Mouse (Mus musculus): ENCODE measurements around the gene Wdr77.
"Not testable (repeated sequence)": the region's sequence is repeated elsewhere in the genome, so short reads cannot be mapped to it uniquely, and the experiment has no call there.

The Wdr77 gene

GRCm38 (mm10) chr3:105958974-105959580 lies at the start of gene Wdr77:
Gene Wdr77 (plus strand): TSS chr3:105959369.
- peak; percentile 92 to 93 for DNase-seq

DNA sequence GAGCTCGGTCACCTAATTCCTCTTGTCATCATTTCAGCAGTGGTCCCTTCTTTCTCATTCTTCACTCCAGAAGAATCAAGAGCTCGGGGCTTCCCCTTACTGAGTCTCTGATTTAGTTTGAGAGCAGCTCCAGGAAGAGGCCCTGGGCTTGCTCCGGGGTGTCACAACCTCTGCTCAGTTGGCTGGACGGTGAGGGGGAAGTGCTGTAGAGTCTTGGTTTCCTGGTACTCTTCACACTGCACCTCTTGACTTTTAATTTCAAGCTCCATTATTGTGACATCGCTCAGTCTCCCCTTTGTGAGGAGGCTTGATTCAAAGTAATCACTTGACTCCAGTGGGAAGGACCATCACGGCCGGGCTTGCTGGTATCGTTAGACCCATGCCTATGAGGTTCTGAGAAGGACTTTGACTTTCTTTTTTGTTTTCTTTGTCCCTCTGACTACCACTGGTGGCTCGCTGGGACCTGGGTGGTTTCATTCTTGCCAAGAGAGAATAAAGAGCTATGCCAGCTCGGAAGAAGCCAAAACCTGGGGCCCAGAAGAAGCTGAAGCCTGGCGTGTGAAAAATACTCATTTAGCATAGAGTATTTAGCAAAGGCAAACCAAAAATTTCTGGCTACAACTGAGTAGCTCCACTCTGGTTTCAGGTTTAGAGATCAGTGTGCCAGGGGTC lies 48.5 kb upstream of the Wdr77 start:
- DNase-seq = no peak

DNA sequence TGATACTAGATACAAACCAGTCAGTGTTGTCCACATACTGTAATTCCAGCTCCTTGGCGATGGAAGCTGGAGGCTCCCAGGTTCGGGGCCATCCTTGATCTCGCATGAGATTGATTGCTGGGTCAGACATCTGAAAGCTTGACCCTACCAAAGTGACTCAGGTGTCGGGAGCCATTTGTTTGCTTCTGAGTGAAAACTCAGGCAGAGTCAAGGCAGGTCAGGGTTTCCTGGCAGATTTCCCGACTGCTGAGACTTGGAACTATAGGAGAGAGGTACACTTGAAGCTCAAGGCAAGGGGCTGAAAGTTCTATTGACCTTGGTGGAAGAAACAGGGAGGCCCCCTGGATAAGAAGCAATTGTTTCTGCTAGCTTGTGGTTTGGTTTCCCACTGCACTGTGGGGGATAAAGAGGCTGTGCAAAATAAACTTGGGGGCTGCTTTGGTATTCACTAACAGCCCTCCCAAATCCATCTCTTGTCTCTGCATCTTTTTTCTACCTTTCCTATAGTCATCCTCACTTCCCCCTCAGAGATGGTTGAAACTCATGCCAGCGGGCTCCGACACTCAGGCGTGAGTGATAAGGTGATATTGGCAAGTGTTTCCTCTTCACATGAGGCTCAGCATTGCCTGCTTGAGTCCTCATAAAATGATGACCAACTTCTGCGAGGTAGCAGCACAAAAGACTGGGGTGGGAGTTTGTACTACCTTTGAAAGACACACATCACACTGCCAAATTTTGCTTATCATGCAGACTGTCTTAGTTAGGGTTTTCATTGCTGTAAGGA lies 46.9 kb upstream of the Wdr77 start:
- DNase-seq = no peak

- DNase-seq = no peak
These were observed 45.1 kb upstream of the Wdr77 start for GRCm38 (mm10) chr3:105913839-105914681.

DNA sequence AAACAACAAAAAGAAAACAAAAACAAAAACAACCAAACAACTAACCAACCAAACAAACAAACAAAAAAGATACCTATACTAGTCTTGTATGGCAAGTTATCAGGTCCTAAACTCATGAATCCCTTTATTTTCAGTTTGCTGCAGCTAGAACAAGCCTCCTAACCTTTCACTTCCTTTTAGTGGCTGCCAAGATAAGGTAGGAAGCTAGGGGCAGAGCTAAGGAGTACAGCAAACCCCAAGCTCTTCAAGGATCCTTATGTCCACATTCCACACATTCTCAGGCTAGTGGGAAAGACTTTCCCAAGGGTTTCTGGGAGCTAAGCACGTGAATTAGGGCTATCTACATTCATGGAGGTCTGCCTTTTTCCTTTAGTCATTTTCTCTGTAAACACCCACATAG lies 43.9 kb upstream of the Wdr77 start:
- no peak for DNase-seq

- not testable (repeated sequence) for DNase-seq
These were observed 42.7 kb upstream of the Wdr77 start for GRCm38 (mm10) chr3:105916455-105916854.

DNA sequence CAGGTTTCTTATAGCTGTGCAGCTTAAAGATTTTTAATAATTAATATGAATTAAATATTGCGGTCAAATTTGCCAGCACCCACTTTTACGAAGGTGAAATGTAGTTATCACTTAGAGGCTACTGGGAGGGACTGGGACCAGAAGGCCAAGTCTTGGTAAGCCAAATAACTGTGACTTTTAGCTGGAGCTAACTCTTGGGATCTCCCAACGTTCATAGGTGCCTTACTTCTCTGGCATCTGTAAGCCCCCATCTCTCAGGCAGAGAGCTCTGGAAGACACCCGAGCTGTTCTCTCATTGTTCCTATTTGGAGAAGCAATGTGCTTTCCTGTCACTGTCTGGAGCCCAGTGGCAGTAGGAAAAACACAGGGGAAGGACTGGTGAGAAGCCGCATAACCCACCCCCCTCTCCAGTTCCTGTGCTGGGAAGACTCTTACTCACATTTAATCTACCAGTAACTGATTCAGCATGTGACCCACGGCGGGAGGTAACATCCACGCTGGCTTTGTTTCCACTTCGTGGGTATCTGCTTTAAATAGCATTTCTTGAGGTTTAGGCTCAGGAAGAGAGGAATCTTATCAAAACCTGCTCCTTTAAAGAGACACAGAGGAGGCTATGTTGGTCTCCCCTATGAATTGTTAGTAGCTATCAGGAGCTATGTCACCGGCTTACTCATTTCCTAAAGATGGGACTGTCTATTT lies 41.4 kb upstream of the Wdr77 start:
- DNase-seq = no peak

DNA sequence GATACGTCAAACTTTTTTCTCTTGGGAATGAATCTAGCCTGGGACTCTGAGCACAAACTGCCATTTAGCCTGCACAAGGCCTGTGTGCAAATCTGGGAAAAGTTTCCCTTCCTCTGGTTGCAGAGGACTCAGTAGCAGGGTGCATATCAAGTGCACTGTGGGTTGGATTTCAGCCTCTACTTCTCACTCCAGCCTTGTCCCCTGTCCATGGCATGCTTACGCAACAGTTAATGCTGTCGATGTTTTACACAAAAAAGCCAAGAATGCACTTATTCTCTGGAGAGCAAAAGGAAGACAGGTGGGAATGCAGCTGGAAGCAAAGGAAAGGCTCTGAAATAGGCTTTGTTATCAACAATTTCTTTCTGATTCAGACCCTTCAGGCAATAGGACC lies 40.8 kb upstream of the Wdr77 start:
- DNase-seq = no peak

- not testable (repeated sequence) for DNase-seq
These were observed 38.4 kb upstream of the Wdr77 start for GRCm38 (mm10) chr3:105920743-105921142.

DNA sequence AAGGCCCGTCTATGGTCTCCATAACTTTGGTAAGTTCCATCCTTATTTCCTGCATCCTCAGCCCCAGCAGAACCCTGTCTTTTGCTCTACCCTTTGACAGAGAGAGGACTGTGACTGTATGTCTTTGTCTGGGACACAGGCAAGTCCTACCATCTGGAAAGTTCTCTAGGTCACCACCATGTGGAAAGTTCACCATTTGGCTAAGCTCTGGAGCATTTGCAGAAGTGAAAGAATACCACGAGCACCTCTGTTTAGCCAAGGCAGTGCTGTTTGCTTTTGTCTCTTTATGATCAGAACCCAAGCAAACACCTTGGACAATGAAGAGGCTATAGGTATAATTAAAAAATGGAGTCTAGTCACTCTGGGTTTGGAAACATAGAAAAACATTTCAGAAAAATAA lies 37.2 kb upstream of the Wdr77 start:
- DNase-seq = no peak

- DNase-seq = no peak
These were observed 34.6 kb upstream of the Wdr77 start for GRCm38 (mm10) chr3:105924616-105925015.

DNA sequence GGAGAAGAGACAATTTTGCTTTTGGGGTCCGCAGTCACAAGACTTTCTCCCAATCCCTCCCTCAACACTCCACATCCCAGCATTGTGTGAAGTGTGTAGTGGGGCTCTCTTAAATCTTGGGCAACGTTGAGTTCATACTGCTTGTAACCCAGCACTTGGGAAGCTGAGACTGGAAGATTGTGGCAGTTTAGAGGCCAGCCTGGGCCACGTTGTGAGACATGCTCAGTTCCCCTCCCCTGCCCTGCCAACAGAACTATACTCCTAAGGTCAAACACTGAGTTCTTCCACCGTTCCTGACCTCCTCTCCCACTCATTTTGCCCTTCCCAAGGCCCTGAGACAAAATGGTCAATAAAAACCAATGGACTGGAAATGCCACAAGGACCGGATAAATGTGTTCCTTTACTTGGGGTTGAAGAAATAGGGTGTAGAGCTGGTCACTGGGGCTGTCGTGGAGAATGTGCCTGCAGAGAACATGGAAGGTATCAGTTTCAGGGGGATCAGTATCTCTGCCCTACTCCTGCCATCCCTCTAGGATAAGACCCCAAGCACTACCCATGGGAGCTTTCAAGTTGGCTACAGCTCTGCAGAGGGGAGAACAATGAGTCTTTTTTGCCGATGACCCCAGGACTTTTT lies 31.5 kb upstream of the Wdr77 start:
- DNase-seq = no peak

DNA sequence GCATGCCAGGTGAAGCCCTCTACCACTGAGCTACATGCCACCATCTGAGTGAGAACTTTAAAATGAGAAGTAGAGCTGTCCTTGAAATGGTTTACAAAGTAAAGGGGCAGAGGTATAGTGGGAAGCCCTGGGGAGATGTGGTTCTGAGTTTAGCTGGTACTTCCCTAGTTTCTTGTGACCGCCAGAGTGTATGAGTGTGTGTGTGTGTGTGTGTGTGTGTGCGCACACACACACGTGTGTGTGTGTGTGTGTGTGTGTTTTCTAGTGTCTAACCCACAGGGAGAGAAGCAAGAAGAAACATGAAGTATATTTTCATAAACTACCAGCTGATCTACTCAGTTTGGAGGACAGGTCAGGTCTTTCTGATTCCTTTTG lies 31.0 kb upstream of the Wdr77 start:
- DNase-seq = no peak

GRCm38 (mm10) chr3:105928781-105929180 lies 30.4 kb upstream of the Wdr77 start:
- no peak for DNase-seq

- DNase-seq = no peak
These were observed 29.3 kb upstream of the Wdr77 start for GRCm38 (mm10) chr3:105929821-105930220.

- no peak for DNase-seq
These were observed 28.1 kb upstream of the Wdr77 start for GRCm38 (mm10) chr3:105931095-105931494.

DNA sequence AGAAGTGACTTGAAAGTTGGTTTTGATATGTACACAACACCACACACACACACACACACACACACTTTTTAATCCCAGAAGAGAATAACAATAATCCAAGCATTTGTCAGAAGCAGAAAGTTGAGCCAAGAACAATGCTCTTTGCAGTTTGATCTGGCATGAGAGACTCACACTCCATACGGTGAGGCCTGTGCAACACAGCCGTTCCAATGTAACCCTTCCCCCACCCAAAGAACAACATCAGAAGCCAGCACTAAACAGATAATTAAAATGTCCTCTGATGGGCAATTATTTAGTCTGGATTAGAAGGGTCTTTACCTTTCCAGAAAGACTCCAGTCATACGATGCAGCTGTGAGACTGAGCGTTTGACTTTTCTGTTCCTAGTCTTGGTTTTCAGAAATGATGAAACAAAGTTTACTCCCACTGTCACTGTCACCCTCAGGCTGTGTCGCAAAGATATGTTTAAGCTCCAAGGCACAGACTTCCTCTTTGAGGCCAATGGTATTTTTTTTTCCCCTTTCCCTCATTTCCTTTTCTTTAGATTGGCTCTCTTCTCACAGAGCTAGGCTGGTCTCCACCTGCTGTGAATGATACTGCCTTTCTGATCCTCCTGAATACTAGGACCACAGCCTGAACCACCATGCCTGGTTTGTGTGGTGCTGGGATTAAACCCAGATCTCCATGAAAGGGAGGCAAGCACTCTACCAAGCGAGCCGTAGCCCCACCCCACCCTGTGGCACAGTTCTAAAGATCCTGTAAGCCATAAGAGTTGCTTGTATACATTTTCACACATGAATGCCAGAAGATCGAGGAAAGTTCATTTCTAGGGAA lies 26.7 kb upstream of the Wdr77 start, which contains the start of gene I830077J02Rik:
Gene I830077J02Rik (minus strand): TSS at position 425 of the 832 bp plus-strand sequence.
- no peak for DNase-seq

- no peak for DNase-seq
These were observed 25.2 kb upstream of the Wdr77 start for GRCm38 (mm10) chr3:105933926-105934325.

DNA sequence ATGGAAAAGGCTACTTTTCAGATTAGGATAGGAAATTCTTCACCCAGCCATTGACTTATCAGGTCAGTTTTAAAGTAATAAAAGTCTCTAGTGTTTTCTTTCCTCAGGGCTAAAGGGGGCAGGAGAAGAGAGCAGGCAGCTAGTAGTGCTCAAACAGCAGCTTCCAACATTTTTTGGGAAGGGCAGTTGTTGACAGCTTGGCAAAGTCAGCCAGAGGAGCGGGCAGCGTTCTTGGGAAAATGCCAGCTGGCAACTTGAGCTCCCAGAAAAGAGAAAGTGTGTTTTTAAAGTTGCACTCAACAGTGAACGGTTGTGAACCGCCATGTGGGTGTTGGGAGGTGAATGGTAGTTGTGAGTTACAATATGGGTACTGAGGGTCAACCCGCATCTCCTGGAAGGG lies 24.1 kb upstream of the Wdr77 start:
- DNase-seq = peak in 1 of 2 experiments; percentile 8

DNA sequence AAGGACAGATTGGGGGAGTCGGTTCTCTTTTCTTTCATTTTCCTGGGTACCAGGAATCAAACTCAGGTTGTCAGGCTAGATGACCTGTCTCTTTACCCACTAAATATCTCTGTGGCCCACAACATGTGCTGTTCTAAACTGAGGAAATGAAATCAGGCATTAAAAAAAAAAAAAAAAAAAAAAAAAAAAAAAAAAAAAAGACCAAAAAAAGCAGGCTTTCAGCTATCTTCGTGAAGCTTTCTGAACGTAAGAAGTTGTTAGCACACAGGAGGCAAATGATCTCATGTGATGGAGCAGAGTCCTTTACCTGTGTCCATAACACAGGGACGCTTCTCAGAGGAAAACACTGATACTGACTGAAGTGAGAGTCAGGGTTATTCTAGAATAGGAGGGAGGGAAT lies 23.1 kb upstream of the Wdr77 start:
- no peak for DNase-seq

DNA sequence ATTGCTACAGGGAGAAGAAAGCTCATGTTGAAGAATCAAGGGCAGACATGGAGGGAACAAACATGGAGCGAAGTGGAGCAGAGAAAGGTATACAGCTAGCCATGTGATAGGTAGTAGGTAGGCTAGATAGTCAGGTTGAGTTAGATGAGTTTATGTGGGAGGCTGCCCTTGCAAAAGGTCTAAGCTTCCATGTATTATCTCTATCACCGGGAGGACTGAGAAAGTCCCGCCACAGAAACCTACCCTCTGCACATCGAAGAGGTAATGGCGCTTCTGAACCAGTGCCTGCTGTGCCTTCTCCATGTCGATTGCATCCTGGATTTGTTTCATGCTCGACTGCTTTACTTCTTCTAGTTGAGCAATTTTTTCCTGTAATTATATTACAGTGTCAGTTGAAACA lies 7.8 kb upstream of the Wdr77 start:
- no peak for DNase-seq

Data from cerebellum, adult 18-20 months (tissue).